Mouse (Mus musculus): ENCODE measurements around the gene Cdc6.

Gene Cdc6

GRCm38 (mm10) chr11:98907437-98908173 lies at the start of gene Cdc6:
Gene Cdc6, plus strand, starts transcription at chr11:98907801.
- DNase-seq (ENCODE audit: low read depth, low spot score) = peak; percentile 99

- DNase-seq (ENCODE audit: low read depth, low spot score) = peak; percentile 72
Measured at GRCm38 (mm10) chr11:98858759-98859731, 48.6 kb upstream of the Cdc6 start.

GRCm38 (mm10) chr11:98863028-98863750 lies 44.4 kb upstream of the Cdc6 start, which contains the start of gene Wipf2:
Gene Wipf2, plus strand, starts transcription at chr11:98863638.
- DNase-seq (ENCODE audit: low read depth, low spot score) = peak; percentile 97

- peak; percentile 66 for DNase-seq (ENCODE audit: low read depth, low spot score)
Measured at GRCm38 (mm10) chr11:98863751-98864429, 43.7 kb upstream of the Cdc6 start.

GRCm38 (mm10) chr11:98867293-98867692 lies 40.3 kb upstream of the Cdc6 start:
- no peak for DNase-seq (ENCODE audit: low read depth, low spot score)

- DNase-seq (ENCODE audit: low read depth, low spot score) = no peak
Measured at GRCm38 (mm10) chr11:98869906-98870305, 37.7 kb upstream of the Cdc6 start.

- no peak for DNase-seq (ENCODE audit: low read depth, low spot score)
Measured at GRCm38 (mm10) chr11:98870791-98871190, 36.8 kb upstream of the Cdc6 start.

GRCm38 (mm10) chr11:98871416-98871815 lies 36.2 kb upstream of the Cdc6 start:
- DNase-seq (ENCODE audit: low read depth, low spot score) = no peak

- DNase-seq (ENCODE audit: low read depth, low spot score) = no peak
Measured at GRCm38 (mm10) chr11:98872040-98872439, 35.6 kb upstream of the Cdc6 start.

- DNase-seq (ENCODE audit: low read depth, low spot score) = no peak
Measured at GRCm38 (mm10) chr11:98873900-98874299, 33.7 kb upstream of the Cdc6 start.

GRCm38 (mm10) chr11:98877001-98877400 lies 30.6 kb upstream of the Cdc6 start:
- no peak for DNase-seq (ENCODE audit: low read depth, low spot score)

GRCm38 (mm10) chr11:98887703-98888102 lies 19.9 kb upstream of the Cdc6 start:
- DNase-seq (ENCODE audit: low read depth, low spot score) = no peak

- peak; percentile 12 for DNase-seq (ENCODE audit: low read depth, low spot score)
Measured at GRCm38 (mm10) chr11:98889077-98889476, 18.5 kb upstream of the Cdc6 start.

- no peak for DNase-seq (ENCODE audit: low read depth, low spot score)
Measured at GRCm38 (mm10) chr11:98889977-98890376, 17.6 kb upstream of the Cdc6 start.

GRCm38 (mm10) chr11:98892426-98892825 lies 15.2 kb upstream of the Cdc6 start:
- DNase-seq (ENCODE audit: low read depth, low spot score) = no peak

- no peak for DNase-seq (ENCODE audit: low read depth, low spot score)
Measured at GRCm38 (mm10) chr11:98900529-98901125, 7.0 kb upstream of the Cdc6 start.

- no peak for DNase-seq (ENCODE audit: low read depth, low spot score)
Measured at GRCm38 (mm10) chr11:98902621-98903245, 4.9 kb upstream of the Cdc6 start.

GRCm38 (mm10) chr11:98904577-98904976 lies 3.0 kb upstream of the Cdc6 start:
- no peak for DNase-seq (ENCODE audit: low read depth, low spot score)

- DNase-seq (ENCODE audit: low read depth, low spot score) = no peak
Measured at GRCm38 (mm10) chr11:98905033-98905432, 2.6 kb upstream of the Cdc6 start.

- no peak for DNase-seq (ENCODE audit: low read depth, low spot score)
Measured at GRCm38 (mm10) chr11:98905583-98905982, 2.0 kb upstream of the Cdc6 start.

All from A20 (cell line).